Mouse (Mus musculus) testis, adult 2 months (tissue): ENCODE measurements around the gene Tomt.

ENCODE experiments used
- CTCF ChIP-seq: fragments of 200-500 bp; IDR thresholded peaks from 2 replicates; pipeline ENCODE4 v1.5.1; 2012; ENCODE audit warnings: low read depth, mild to moderate bottlenecking, inconsistent platforms, low read length, moderate library complexity; ENCODE audit not compliant: control insufficient read depth, insufficient read depth, insufficient replicate concordance
- POLR2A ChIP-seq: fragments of 200-500 bp; IDR thresholded peaks from 2 replicates; pipeline ENCODE4 v1.6.1; 2012; ENCODE audit warnings: low read depth, mild to moderate bottlenecking, inconsistent platforms, low read length, moderate library complexity; ENCODE audit not compliant: control insufficient read depth

- TF ChIP-seq POLR2A, result no peak
- TF ChIP-seq CTCF, result no peak
These were observed 32.2 kb upstream of the Tomt start for GRCm38 (mm10) chr7:101938348-101938747.
